Mouse (Mus musculus) embryonic fibroblast, embryonic 13.5 days (primary cell): ENCODE measurements around the gene Siae.

ENCODE experiments used
- CTCF ChIP-seq: IDR thresholded peaks from 2 replicates; pipeline ENCODE4 v1.5.1; 2011; ENCODE audit warnings: mild to moderate bottlenecking, control low read depth, low read length, moderate library complexity, borderline replicate concordance; ENCODE audit not compliant: insufficient read depth
- POLR2A ChIP-seq: IDR thresholded peaks from 2 replicates; pipeline ENCODE4 v1.6.1; 2011; ENCODE audit warnings: low read depth, mild to moderate bottlenecking, control low read depth, low read length, moderate library complexity

DNA sequence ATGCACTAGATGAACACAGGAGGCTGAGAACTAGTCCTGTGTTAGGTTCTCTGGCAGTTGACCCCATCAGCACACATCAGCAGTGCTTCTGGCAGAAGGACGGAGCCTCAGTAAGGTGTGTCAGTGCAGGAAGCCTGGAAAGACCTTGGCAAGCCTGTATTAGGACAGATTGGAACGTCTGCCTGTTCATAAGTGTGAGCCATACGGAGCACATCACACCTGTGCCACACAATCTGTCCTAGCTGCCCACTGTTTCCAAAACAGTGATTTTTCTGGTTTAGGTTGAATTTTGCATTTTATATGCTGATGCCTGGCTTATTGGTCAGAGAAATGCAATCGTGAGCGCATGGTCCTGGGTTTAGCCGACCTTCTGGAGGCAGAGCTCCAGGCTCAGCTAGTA is 65.8 kb downstream of the Siae start:
- no peak for TF ChIP-seq CTCF
- TF ChIP-seq POLR2A = no peak
